Mouse (Mus musculus) 3T3-L1 (cell line): Measurements from ENCODE around the gene Plppr2.

ENCODE experiments used
- DNase-seq: peaks from one replicate; pipeline ENCODE4 v3.0.0-alpha.2; 2015; ENCODE audit warnings: low read depth, low spot score

Gene Plppr2

GRCm38 (mm10) chr9:21932445-21933137 lies 4.2 kb upstream of the Plppr2 start:
- no peak for DNase-seq

DNA sequence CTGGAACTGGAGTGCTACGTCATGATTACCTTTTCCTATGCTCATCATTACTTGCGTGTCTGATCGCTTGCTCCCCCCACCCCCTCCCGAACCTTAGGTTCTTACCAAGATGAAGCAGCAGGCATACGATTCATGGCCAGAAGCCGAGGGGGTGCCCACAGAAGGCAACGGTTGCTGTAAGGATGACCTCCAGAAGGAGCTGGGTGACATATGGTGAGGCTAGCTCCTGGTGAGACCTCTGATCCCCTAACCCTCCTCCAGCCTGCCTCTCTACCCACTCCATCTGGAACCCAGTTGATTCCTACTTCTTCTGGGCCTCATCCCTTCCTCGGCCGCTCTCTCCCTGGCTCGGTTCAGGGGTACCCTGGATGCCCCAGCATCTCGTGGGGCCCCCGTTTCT lies 2.8 kb upstream of the Plppr2 start:
- DNase-seq: no peak

DNA sequence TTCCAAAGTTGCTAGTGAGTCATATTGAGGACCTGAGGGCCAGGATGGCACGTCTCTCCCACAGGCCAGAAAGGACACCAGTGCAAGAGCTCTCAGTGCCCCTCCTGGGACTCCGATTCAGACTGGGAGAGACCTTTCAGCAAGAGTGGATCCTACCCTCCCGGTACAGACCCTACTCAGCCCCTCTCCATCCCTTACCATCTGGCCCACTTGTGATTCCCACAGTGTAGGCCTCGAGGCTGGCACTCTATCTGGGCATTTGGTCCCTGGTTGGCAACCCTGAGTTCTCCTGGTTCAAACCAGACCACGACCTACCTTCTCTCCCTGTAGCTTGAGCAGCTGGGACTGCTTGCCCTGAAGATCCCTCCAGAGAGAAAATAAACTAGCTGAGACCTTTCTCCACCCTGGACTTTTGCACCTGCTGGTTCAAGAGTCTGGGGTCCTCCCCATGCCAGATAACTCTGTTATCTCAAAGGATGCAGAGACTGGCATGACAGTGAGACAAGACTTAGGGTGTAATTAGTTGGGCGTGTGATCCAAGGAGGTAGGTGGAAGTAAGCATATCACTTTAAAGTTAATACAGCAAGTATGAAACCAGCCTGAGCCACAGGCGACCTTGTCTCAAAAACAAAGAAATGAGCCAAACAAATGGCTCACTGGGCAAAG lies 1.2 kb upstream of the Plppr2 start:
- DNase-seq: no peak

- DNase-seq: no peak
Observed at GRCm38 (mm10) chr9:21937711-21938175, 910 bp downstream of the Plppr2 start.

DNA sequence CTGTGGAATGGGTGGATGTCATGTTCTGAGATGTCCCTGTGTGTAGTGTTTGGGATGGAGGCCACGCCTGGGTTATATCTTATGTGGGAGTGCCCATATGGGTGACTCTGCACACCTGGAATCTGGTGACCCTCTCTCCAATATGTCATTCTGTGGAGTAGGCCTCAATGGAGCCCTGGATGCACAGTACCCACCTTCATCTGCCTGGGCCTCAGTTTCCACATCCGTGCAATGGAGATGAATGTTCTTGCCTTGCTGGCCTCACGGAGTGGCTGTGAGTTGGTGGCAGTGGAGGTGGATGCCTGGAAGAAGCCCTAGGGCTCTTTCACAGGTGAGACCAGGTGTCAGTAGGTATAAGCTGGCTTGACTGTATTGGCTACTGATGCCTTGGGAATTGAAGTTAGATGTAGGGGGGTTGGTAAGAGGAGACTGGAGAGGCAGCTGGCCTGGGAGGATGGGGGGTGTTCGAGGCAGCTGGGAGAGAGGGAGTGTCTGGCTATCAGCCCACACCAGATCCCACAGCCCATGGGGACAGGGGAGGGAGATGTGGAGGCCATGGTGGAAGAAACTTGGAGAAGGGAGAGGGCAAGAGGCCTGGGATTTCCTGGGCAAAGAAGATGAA lies 1.5 kb downstream of the Plppr2 start:
- DNase-seq: no peak

DNA sequence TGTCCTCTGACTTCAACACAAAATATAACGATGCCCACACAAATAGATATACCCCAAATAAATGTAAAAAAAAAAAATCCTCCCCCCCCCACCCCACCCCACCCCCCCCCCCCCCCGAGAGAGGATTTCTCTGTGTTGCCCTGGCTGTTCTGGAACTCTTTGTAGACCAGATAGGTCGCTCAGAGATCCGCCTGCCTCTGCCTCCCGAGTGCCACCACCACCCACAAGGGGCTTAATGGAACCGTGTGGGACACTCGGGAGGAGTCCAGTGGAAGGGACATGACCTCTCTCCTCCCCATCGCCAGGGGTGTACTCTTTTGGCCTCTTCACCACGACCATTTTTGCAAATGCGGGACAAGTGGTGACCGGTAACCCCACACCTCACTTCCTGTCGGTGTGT lies 6.2 kb downstream of the Plppr2 start:
- no peak for DNase-seq

- DNase-seq: no peak
Observed at GRCm38 (mm10) chr9:21943638-21944037, 6.8 kb downstream of the Plppr2 start.

GRCm38 (mm10) chr9:21944267-21944666 lies 7.4 kb downstream of the Plppr2 start:
- no peak for DNase-seq

DNA sequence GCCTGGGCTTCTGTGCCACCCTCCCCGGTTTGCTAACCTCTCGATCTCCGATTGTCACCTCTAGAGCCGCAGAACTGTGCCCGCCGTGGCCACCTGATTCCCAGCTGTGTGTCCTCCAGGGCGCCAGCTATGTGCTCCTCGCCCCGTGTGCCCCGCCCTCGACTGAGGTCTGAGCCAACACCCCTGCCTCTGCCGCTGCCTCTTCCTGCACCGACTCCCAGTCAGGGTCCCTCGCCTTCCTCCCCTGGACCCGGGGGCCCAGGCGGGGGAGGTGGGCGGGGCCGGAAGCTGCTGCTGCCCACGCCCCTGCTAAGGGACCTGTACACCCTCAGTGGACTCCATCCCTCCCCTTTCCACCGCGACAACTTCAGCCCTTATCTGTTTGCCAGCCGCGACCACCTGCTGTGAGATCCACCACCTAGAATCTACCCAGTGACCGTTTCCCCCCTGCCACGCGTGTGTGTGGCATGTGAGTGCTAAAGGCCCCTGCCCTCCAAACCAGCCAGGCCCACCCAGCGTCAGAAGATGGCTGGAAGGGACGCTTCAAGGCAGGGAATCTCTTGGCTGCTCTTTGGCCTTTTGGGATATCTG lies 10.8 kb downstream of the Plppr2 start:
- DNase-seq: no peak

- no peak for DNase-seq
Observed at GRCm38 (mm10) chr9:21948146-21948545, 11.3 kb downstream of the Plppr2 start.

DNA sequence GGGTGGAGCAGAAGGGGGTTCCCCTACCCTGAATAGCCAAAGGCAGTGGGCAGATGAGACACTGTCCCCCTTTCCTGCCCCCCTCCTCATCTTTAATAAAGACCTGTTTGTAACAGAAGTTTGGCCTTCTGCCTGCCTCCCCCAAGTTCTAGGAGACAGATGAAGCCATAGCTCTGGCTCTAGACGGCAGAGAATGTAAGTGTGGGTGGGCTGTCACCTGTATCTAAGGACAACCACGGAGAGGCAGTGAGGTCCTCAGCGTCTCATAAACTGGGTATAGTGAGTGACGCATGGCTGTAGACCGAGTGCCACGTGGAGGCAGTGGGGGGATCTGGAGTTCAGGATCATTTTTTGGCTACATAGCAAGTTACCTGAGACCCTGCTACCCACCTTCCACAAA lies 12.0 kb downstream of the Plppr2 start:
- DNase-seq: no peak

DNA sequence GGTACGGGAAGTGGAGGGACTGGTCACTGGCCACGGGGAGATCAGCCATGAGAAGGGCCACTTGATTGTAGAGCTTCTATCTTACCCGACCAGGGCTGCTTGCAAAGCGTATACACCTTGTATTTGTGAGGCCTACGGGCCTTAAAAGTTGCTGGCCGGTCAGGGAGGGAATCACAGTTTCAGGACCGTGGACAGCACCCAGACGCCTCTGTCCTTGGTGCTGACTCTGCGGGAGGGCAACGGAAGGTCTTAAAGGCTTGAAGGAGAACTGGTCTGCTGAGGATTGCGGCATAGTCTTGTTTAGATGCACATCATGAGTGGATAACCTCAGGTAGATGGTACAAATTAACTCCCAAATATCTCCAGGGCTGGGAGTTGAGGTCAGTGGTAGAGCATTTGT lies 13.5 kb downstream of the Plppr2 start:
- DNase-seq: peak; percentile 68

GRCm38 (mm10) chr9:21951977-21952376 lies 15.1 kb downstream of the Plppr2 start:
- DNase-seq: no peak

- no peak for DNase-seq
Observed at GRCm38 (mm10) chr9:21953600-21953999, 16.8 kb downstream of the Plppr2 start.

DNA sequence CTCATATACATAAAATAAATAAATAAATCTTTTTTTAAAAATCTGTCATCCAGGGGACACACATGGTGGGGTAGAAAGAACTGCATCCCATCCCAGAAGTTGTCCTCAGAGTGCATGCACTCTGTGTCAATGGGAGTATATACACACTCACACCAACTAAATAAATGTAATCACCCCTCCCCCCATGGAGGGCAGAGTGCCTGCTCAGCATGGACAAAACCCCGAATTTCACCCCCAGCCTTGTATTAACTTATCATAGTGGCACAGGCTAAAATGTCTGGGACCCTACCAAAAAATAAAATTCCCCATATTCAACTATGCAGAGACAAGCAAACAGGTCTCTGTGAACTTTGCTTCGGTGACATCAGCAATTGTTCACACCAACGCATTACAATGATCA lies 17.8 kb downstream of the Plppr2 start:
- DNase-seq: no peak

DNA sequence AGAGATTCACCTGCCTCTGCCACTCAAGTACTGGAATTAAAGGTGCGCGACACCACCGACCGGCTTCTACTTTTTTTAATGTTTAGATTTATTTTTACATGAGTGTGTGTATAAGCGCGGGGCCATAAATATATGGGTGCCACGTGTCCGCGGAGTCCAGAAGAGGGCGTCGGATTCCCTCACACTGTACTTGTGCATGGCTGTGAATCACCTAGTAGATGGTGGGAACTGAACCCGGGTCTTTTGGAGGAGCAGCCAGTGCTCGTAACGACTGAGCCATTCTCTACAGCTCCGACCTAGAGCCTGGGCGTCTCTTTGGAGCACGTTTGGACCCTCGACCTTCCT lies 18.4 kb downstream of the Plppr2 start:
- DNase-seq: no peak

DNA sequence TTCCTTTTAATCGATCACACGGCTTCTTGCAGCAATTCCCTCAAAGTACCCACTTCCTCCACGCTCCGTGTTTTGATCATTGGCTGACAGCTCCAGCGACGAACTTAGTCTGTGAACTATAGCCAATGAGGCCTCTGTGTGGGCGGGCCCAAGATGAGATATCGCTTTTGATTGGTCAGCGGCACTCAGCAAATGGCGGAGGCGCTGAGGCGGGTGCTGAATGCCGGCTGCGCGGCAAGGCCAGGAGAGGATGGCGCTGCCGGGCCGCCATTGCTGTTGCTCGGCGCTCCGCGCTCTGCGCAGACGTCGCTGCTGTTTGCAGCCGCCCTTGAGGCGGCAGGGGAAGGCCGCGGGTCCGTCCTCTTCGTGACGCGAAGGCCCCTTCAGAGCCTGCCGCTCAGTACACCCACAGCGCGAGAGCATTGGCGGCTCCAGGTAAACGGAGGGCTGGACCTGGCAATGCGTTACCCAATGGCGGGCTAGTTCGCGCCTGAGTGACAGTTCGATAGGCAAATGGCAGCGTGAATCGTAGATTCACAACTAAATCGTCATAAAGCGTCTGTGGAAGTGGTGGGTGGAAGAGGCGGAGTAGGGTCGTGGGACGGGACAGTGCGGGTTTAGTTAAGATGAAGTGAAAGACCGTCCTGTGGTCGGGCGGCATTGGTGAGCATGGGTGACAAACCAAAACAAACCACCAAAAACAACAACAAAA lies 18.9 kb downstream of the Plppr2 start, which contains the start of gene Swsap1:
Swsap1 (plus strand) TSS at position 186 of the 712 bp plus-strand sequence.
- peak; percentile 98 for DNase-seq

DNA sequence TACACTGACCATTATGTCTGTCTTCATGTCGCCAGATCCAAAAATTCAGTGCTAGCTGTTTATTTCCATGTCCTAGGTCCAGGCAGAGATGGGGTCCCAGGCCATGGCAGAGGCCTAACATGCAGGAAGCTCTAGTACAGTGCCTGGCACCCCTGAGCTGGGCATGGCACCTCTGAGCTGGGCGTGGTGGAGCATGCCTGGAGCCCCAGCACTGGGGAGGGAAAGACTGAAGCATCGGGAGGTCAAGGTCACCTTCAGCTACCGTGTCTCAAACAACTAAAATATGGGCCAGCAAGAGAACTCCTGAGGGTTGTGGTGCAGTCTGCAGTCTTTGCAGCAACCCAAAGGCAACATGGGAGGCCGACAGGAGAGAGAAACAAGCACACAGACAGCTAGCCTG lies 21.5 kb downstream of the Plppr2 start:
- no peak for DNase-seq

GRCm38 (mm10) chr9:21959244-21959643 lies 22.4 kb downstream of the Plppr2 start:
- no peak for DNase-seq

GRCm38 (mm10) chr9:21960135-21960534 lies 23.3 kb downstream of the Plppr2 start:
- no peak for DNase-seq

- DNase-seq: no peak
Observed at GRCm38 (mm10) chr9:21960558-21961208, 23.9 kb downstream of the Plppr2 start.
